Mouse (Mus musculus) lung, embryonic 14.5 days (tissue): ENCODE results near the gene Lcp1. TPM values are rescaled to one million over a fixed set of nuclear protein-coding genes. Genes with fewer than 3 reads are reported as not detected.
"Not testable (repeated sequence)": the region's sequence is repeated elsewhere in the genome, so short reads cannot be mapped to it uniquely, and the experiment has no call there.

Source experiments
- ATAC-seq: fragments of 200-750 bp; cut with Nextera tagmentation; 2 replicates; pipeline ENCODE4 v1.8.0; 2017; ENCODE audit warnings: mild to moderate bottlenecking, moderate TSS enrichment, moderate library complexity; ENCODE audit not compliant: insufficient read depth
- DNase-seq: peaks from one replicate; pipeline ENCODE4 v3.0.0-alpha.2; 2015
- H3K27ac ChIP-seq: fragments of 300-500 bp; sonication (generic); 2 replicates; pipeline ENCODE4 v1.5.1; 2014; ENCODE audit warnings: low read depth, mild to moderate bottlenecking, moderate library complexity
- H3K27me3 ChIP-seq: fragments of 300-500 bp; sonication (generic); 2 replicates; pipeline ENCODE4 v1.6.1; 2014; ENCODE audit warnings: low read length, control low read depth; ENCODE audit not compliant: insufficient read depth
- H3K36me3 ChIP-seq: fragments of 300-500 bp; sonication (generic); 2 replicates; pipeline ENCODE4 v1.6.1; 2014; ENCODE audit warnings: control low read depth; ENCODE audit not compliant: insufficient read depth
- H3K4me1 ChIP-seq: fragments of 300-500 bp; sonication (generic); 2 replicates; pipeline ENCODE4 v1.6.1; 2014; ENCODE audit warnings: antibody characterized with exemption, control low read depth; ENCODE audit not compliant: insufficient read depth
- H3K4me2 ChIP-seq: fragments of 300-500 bp; sonication (generic); 2 replicates; pipeline ENCODE4 v1.6.1; 2014; ENCODE audit warnings: mild to moderate bottlenecking
- H3K4me3 ChIP-seq: fragments of 300-500 bp; sonication (generic); 2 replicates; pipeline ENCODE4 v1.5.1; 2014; ENCODE audit warnings: low read depth, low read length
- H3K9ac ChIP-seq: fragments of 300-500 bp; sonication (generic); 2 replicates; pipeline ENCODE4 v1.6.1; 2014
- H3K9me3 ChIP-seq: fragments of 300-500 bp; sonication (generic); 2 replicates; pipeline ENCODE4 v1.6.1; 2016; ENCODE audit warnings: low read depth, low read length, control low read depth
- CTCF ChIP-seq: IDR thresholded peaks from 2 replicates; pipeline ENCODE4 v1.5.1; 2016; ENCODE audit warnings: antibody characterized with exemption, low read depth
- WGBS: fragments of 180-500 bp; shearing (Covaris S2); extraction: QIAGEN DNeasy Blood & Tissue Kit; methylation state at CpG from one replicate; pipeline ENCODE4 v1.1.7; 2014; 5-methylcytosine and 5-hydroxymethylcytosine counted together
- polyA plus RNA-seq: library from polyadenylated mRNA; unstranded; fragments of >200 nt; fragmentation: Nextera tagmentation; extraction: Ambion mirVana; gene quantifications from 2 replicates; pipeline ENCODE4 v1.2.1, GENCODE M21; 2014

Gene Lcp1
- polyA plus RNA-seq, 1 experiment from 2014 or later = 49.7 TPM

DNA sequence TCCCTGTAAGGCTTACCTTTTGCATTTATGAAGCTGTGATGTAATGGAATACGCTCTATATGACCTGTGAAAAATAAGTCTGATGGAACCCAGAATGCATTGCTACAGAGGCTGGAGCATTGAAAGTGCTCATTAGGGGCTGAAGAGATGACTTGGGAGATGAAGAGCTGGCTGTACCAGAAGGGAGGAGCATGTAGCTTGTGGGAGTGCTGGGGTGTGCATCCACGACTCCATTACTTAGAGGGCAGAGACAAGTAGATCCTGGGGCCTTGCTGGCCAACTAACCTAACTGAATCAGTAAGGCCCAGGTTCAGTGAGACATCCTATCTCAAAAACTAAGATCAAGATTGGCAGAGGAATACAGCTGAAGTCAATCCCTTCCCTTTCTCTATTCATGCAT, 8.3 kb downstream of the Lcp1 start:
- ATAC-seq (no peak), DNase-seq (no peak)
- WGBS = 85% methylated on average over 2 of the region's 2 CpGs
- Histone ChIP-seq H3K36me3 (no peaks in the 10 kb centered on the region), H3K27ac (no peak overlapping the region), H3K27me3 (no peaks in the 10 kb centered on the region), H3K4me3 (no peak overlapping the region), H3K4me2 (no peak overlapping the region; the same call in 1 of the 2 replicates), H3K9ac (no peak overlapping the region), H3K9me3 (no peaks in the 10 kb centered on the region), H3K4me1 (peaks cover 4% of the 10 kb centered on the region; the same call in 1 of the 2 replicates)
- TF ChIP-seq CTCF = no peak

DNA sequence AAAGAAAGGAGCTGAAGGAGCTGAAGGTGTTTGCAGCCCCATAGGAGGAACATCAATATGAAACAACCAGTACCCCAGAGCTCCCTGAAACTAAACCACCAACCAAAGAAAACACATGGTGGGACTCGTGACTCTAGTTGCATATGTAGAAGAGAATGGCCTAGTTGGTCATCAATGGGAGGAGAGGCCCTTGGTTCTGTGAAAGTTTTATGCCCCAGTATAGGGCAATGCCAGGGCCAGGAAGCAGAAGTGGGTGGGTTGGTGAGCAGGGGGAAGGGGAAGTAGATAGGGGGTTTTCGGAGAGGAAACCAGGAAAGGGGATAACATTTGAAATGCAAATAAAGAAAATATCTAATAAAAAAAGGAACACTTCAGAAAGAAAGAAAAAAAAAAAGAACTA, 16.8 kb downstream of the Lcp1 start:
- H3K4me2 ChIP-seq, H3K4me1 ChIP-seq, H3K9me3 ChIP-seq, H3K9ac ChIP-seq, H3K36me3 ChIP-seq, H3K27me3 ChIP-seq, DNase-seq, ATAC-seq, H3K27ac ChIP-seq, H3K4me3 ChIP-seq: not testable (repeated sequence)
- WGBS = 75% methylated on average over 2 of the region's 2 CpGs

DNA sequence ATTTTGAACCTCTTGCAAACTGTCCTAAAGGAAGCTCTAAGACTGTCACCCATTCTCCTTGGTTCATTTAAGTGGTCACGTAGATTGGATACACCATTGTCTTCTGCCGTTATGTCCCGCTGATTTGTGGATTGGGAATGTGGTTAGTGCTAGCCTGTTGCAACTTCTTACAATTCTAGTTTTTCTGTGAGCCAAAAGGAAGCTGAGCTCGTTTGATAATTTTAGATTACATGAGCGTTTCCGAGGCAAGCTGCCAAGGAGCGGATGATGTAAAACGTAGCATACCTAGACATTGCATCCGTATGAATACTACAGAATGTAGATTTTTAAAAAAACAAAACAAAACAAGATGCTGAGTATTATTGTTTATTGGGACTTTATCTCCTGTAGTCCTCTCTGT, 17.3 kb downstream of the Lcp1 start:
- peak; percentile 78 for DNase-seq
- no peak for ATAC-seq
- Histone ChIP-seq H3K27me3 (no peaks in the 10 kb centered on the region), H3K9me3 (no peaks in the 10 kb centered on the region), H3K4me2 (no peak overlapping the region), H3K36me3 (no peaks in the 10 kb centered on the region), H3K4me3 (no peak overlapping the region), H3K27ac (no peak overlapping the region), H3K9ac (no peak overlapping the region), H3K4me1 (no peaks in the 10 kb centered on the region; the same call in 1 of the 2 replicates)
- no peak for TF ChIP-seq CTCF
- 54% methylated on average over 9 of the region's 9 CpGs for WGBS

DNA sequence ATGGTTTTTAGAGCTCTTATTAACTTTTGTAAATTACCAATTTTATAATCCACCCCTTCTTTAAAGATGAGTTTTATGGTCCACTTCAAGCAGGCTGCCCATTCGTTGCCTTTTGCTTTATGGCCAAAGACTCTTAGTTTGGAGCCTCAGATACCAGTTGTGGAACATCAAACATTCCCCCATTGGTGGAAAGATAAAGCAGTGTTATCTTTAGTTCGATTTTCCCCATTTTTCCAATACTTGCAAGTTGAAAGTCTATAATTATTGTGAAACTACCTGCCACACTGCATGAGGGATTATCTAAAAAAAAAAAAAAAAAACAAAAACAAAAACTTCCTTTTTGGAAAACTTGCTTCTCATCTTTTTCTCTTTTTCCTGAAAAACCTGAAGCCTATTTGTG, 19.8 kb downstream of the Lcp1 start:
- H3K36me3 ChIP-seq = no peaks in the 10 kb centered on the region
- H3K27ac ChIP-seq = no peak overlapping the region
- H3K9ac ChIP-seq = no peak overlapping the region
- H3K4me2 ChIP-seq = no peak overlapping the region
- ATAC-seq (no peak), DNase-seq (no peak)
- WGBS = 59% methylated on average over 2 of the region's 2 CpGs
- no peaks in the 10 kb centered on the region for H3K9me3 ChIP-seq
- no peaks in the 10 kb centered on the region for H3K27me3 ChIP-seq
- H3K4me1 ChIP-seq = no peaks in the 10 kb centered on the region; the same call in 1 of the 2 replicates
- no peak for TF ChIP-seq CTCF
- no peak overlapping the region for H3K4me3 ChIP-seq

DNA sequence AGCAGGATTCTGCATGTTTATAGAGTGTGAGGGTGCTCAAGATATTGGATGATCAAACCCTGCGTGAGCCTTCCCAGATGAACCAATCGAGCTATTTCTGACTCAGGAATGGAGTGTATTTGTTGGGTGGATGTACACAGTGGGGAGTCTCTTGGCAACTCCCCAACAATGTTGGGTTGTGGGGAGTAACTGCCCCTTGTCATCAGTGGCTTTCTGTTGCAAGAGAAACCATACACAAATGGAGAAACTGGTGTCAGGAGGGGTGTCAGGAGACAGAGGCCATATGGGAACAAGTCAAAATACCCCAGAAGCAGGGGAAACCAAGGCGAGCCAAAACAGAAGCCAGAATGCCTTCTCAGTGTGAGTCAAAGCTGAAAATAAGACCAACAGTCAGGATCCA, 20.2 kb downstream of the Lcp1 start:
- DNase-seq (peak; percentile 88), ATAC-seq (peak; percentile 95)
- no peaks in the 10 kb centered on the region for H3K9me3 ChIP-seq
- H3K36me3 ChIP-seq = no peaks in the 10 kb centered on the region
- no peaks in the 10 kb centered on the region; the same call in 1 of the 2 replicates for H3K4me1 ChIP-seq
- no peak for TF ChIP-seq CTCF
- WGBS = 35% methylated on average over 3 of the region's 3 CpGs
- H3K4me3 ChIP-seq = no peak overlapping the region
- no peaks in the 10 kb centered on the region for H3K27me3 ChIP-seq
- H3K9ac ChIP-seq = no peak overlapping the region
- no peak overlapping the region for H3K4me2 ChIP-seq
- H3K27ac ChIP-seq = 0 out of 2 replicates have a peak overlapping the region, but pooled peaks have one; percentile 30

DNA sequence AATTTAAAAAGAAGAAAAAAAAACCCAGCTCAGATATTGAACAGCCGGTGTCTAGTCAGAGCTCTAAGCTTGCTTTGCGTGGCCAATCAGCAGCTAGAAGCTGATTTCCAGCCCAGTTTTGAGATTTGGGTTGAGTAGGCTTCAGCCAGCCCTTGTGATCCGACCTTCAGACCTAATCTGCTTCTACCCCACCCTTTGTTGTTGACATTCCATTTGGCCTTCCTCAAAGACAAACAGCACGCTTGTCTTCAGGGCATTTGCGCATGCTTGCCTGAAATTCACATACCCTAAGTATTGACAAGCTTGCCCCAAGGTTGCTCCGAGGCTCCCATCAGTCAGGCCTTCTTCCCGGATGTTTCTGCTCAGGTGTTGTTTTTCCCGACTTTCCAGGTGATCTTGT, 23.6 kb downstream of the Lcp1 start:
- no peak for TF ChIP-seq CTCF
- 66% methylated on average over 8 of the region's 8 CpGs for WGBS
- DNase-seq = no peak

DNA sequence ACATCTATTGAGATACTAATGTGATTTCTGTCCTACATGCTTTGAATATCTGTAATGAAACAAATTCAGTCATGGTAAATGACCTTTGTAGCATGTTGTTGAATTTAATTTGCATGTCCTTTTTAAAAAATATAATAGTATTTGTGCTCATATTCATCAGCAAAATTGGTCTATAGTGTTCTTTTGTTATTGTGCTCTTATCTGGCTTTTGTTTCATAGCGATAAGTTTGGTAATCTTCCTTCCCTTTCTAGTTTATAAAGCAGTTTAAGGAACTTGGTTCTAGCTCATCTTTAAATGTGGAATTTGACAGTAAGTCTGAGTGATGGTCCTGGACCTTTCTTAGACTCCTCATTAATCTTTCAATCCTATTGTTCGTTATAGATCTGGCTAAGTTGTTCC, 28.5 kb downstream of the Lcp1 start:
- Histone ChIP-seq H3K36me3 (no peaks in the 10 kb centered on the region), H3K4me2 (no peak overlapping the region), H3K9me3 (no peaks in the 10 kb centered on the region), H3K4me1 (no peaks in the 10 kb centered on the region), H3K27ac (no peak overlapping the region), H3K27me3 (no peaks in the 10 kb centered on the region), H3K9ac (no peak overlapping the region), H3K4me3 (no peak overlapping the region)
- 88% methylated on average over 2 of the region's 2 CpGs for WGBS
- no peak for ATAC-seq
- no peak for TF ChIP-seq CTCF
- DNase-seq = no peak

More for the DNA sequence above, 23.6 kb downstream of the Lcp1 start:
- Histone ChIP-seq H3K4me3 (no peak overlapping the region), H3K27ac (no peak overlapping the region), H3K9me3 (no peaks in the 10 kb centered on the region), H3K9ac (no peak overlapping the region), H3K36me3 (no peaks in the 10 kb centered on the region), H3K27me3 (no peaks in the 10 kb centered on the region), H3K4me1 (no peaks in the 10 kb centered on the region; the same call in 1 of the 2 replicates), H3K4me2 (no peak overlapping the region)
- ATAC-seq = no peak

DNA sequence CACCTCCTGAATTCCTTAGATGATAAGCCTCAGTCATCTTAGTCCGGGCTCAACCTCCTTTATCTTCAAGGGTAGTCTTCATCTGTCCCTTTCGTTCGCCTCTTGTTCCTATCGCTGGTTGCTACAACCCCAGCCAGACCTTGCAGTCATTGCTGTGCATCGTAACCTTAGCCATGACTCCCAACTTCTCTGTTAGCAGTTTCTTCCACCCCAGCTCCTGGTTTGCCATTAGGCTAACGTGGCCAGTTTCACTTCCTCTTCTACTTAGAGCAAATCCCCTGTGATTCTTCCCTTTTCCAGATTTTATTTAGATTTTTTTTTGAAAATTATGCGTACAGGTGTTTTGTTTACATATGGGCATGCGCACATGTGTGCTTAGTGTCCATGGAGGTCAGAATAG, 33.0 kb downstream of the Lcp1 start:
- TF ChIP-seq CTCF = no peak
- Histone ChIP-seq H3K27me3 (no peaks in the 10 kb centered on the region), H3K9me3 (no peaks in the 10 kb centered on the region), H3K36me3 (no peaks in the 10 kb centered on the region), H3K4me2 (no peak overlapping the region), H3K4me1 (no peaks in the 10 kb centered on the region), H3K9ac (no peak overlapping the region), H3K27ac (no peak overlapping the region), H3K4me3 (no peak overlapping the region)
- DNase-seq (no peak), ATAC-seq (no peak)
- WGBS = 83% methylated on average over 8 of the region's 8 CpGs
